Mouse (Mus musculus): ENCODE results near the gene Ankrd37. TPM values are rescaled to one million over a fixed set of nuclear protein-coding genes. Genes with fewer than 3 reads are reported as not detected.

Ankrd37 gene
- 1 to 10 TPM; 1.7 to 5.3 TPM for total RNA-seq (2021)
- long read RNA-seq, experiment 1, transcript Ankrd37-201 (5 exons, 927 nt) = major isoform, 13 of 18 reads
- long read RNA-seq, experiment 1, partial matches to known transcripts = 1 of 18 reads
- long read RNA-seq, experiment 1, other reads (novel, unspliced or antisense) = 2 of 18 reads
- long read RNA-seq, experiment 2, partial matches to known transcripts = 0 of 4 reads
- long read RNA-seq, experiment 2, other reads (novel, unspliced or antisense) = 1 of 4 reads

DNA sequence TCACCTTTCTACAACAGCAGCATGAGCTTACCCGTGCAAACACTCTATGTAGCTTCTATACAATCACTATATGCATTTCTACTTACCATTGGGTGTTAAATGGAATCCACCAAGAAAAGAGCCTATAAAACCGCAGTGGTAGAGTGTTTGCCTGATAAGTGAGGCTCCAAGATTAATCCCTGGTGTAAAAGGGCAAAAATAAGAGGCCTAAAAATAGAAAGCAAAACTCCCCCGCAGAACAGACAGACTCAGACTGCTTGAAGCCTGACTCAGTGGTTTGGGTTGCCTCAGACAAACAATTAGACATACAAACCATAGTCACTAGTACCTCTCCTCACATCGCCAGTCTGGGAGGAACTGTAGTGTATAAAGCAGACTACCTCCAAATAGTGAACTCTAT is at the start of gene Ankrd37:
Gene Ankrd37, minus strand, starts transcription at position 112 of the 400 bp plus-strand sequence.
- DNase-seq = no peak

GRCm38 (mm10) chr8:46040260-46040659 is 34.8 kb upstream of the Ankrd37 start:
- no peak for DNase-seq

DNA sequence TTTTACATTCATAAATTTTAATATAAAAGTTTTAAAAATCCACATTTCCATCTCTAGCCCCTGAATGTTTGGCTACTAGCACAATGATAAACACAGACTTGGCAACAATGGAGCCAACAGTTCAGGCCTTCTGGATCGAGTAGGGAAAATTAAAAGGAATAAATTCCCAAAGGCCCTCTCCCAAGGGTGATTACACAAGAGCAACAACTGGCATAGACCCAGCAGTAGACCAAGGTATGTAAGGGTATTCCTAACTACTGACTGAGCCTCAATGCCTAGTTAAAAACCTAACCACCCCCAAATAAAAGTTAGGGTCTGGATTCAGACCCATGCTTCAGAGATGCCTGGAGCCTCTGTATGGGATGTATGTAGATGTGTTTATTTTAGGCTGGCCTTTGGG is 34.2 kb upstream of the Ankrd37 start:
- peak; percentile 55 for DNase-seq

DNA sequence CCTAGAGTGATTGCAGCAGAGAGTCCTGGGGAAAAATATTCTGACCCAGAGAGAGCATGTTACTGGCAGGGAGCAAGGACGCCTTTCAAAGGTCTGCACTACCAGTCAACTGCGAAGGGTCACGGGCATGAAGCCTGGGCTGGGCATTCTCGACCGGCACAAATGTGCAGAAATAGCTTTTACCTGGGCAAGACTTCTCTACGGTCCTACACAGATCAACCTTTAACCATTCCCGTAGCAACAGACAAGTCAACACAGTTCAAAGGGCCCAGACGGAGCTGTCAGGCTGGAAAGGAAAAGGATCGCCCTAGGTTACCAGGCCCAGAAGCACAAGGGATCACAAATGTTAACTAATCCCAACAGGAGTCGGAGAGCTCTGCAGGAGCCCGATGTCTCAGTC is 30.7 kb upstream of the Ankrd37 start:
- no peak for DNase-seq

GRCm38 (mm10) chr8:46024392-46024791 is 18.9 kb upstream of the Ankrd37 start:
- no peak for DNase-seq

GRCm38 (mm10) chr8:46022758-46023157 is 17.3 kb upstream of the Ankrd37 start:
- no peak for DNase-seq

DNA sequence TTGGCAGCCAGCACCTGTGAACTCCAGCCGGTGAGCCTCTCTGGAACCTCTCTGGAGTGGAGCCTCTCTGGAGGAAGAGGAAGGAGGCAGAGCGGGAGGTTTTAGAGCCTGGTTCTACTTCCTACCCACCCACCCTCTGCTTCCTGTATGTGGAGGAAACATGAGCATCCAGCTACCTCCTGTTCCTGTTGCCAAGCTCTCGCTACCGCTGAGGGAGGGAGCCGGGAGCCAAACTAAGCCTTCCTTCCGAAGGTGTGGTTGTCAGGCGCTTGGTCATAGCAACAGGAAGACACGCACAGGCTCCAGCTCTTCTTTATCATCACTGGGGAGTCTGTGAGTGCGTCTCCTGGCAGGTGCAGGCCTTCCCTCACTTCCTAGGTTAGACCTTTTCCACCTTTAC is 16.7 kb upstream of the Ankrd37 start:
- no peak for DNase-seq

GRCm38 (mm10) chr8:46010746-46011680 is 5.5 kb upstream of the Ankrd37 start:
- peak; percentile 22 for DNase-seq

GRCm38 (mm10) chr8:46010306-46010705 is 4.8 kb upstream of the Ankrd37 start:
- DNase-seq = no peak

DNA sequence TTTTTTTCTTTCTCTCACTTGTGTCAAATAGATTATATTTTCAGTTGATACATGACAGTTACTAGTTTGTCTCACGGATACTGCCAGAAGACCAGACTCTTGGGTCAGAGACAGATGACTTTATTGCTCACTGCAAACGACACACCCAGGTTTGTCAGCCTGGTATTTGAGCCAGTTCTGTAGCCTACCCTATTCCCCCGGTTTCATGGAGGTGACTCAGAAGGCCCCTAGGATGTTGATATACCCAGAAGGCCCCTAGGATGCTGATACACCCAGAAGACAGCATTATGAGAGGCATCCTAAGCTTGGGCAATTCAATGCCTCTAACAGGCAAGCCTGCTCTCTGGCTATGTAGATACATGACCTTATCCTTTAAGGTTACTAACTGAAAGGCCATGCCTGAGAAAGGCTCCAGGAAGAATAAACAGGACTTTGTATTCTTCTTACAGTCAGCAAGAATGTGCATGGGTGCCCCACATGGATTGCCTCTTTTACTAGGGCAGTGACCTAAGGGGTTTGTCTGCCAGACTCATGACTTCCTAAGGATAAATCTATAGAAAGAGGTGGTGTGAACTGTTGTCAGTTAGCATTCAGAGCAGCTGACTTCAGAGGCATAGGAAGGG is 1.7 kb upstream of the Ankrd37 start:
- DNase-seq = no peak

GRCm38 (mm10) chr8:45999784-46000705 is 5.5 kb downstream of the Ankrd37 start:
- DNase-seq = peak; percentile 100

- DNase-seq = peak; percentile 17
Measured at GRCm38 (mm10) chr8:45999138-45999783, 6.2 kb downstream of the Ankrd37 start, which contains the start of gene Lrp2bp. Gene Lrp2bp, plus strand, starts transcription at chr8:45999303.

DNA sequence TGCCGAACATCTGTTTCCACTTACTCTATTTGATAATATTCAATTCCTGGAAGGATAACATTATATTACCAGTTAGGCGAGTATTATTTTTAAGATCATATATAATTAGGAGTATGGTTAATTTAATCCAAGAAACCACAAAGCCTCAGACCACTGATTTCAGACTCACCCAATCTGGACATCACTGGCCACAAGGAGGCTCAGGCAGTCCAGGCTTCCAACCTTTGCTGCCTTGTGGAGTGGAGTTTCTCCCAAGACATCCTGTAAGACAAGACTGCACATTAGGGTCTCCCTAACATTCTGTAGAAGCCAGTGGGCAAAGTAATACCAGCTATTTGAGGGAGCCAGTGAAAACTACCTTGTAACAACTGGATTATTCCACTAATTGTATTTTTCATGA is 7.3 kb downstream of the Ankrd37 start:
- DNase-seq = no peak

DNA sequence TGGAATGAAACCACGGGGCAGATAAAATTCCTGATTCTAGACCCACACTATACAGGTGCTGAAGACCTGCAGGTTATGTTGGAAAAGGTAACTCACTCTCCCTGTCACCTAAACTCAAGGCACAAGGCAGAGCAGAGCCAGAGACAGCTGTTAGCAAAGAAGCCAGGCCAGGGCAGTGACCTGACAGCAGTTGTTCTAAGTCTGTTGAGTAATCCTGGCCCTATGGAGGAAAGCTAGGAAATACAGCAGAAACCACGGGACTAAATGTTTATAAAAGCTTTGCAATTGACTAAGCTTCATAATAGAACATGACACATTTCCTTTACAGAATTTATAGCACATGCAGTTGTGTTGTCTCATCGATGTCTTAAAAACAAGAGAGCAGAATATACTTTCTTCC is 9.9 kb downstream of the Ankrd37 start:
- no peak for DNase-seq

DNA sequence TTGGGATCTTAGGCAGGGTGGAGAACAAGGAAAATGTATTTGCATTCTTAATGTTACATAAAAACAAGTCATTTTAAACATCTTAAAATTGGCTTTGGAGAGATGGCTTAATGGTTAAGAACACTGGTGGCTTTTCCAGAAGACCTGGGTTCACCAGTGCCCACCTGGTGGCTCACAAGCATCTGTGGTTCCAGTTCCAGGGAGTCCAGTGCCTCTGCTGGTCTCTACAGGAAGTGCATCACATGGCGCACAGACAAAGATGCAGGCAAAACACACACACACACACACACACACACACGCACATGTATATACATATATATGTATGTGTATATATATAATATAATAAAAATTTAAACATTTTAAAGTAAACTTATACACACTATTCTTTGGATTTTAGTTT is 11.4 kb downstream of the Ankrd37 start:
- DNase-seq = no peak

DNA sequence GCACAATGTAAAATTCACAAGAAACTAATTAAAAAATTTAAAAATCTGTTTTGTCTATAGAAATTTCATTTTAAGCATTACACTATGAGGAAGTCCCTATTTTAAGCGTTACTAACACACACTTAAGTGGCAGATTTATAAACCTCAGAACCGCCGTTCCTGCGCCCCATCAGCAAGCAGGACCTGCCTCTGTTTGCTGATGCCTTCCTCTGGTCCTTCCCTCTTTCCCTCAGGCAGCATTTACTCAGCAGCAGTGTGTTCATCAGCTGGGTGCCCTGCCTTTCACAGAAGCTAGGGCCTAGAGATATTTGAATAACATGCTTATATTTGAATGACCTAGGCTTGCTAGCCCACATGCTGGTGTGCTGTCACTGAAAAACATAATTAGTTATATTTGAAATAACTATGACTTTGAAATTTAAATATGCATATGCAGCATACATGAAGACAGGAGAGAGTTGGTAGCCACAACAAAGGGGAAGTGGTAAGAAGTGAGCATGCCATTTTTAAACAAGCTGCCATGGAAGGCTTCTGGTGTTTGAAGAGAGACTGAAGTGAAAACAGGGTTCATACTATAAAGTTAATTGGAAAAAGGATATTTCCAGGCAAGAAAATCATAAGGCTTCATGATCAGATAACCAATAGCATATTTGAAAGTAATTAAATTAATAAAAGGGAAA is 14.7 kb downstream of the Ankrd37 start:
- no peak for DNase-seq

GRCm38 (mm10) chr8:45988189-45988588 is 17.3 kb downstream of the Ankrd37 start:
- no peak for DNase-seq

GRCm38 (mm10) chr8:45986665-45987064 is 18.8 kb downstream of the Ankrd37 start:
- DNase-seq = no peak

DNA sequence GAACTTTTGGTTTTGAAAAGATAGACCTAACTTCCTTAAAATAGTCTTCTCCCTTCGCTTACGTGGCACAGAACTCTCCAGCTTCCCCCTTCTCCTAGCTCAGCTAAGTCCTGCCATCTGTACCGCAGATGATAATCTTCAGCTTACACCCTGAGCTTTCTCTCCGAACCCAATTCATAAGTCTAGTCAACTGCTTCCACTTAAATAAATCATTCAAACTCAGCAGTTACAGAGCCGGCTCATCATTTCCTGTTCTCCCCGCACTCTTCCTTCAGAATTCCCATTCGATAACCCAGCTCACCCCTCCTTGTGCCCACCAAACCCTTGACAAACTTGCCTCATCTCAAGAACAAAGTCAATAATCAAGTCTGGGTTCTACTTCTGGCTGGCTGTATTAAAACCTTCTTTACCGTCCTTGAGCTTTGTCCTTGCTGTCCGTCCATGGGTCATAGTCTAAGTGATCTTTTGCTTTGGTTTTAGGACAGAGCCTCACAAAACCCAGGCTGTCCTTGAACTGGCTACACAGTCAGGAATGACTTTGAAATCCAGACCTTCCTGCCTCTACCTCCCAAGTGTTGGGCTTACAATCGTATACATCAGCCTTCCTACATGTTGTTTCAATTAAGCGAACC is 29.6 kb downstream of the Ankrd37 start:
- DNase-seq = no peak
